Mouse (Mus musculus): ENCODE measurements around the gene Ror1.

The Ror1 gene

GRCm38 (mm10) chr4:100166871-100167270 lies 71.3 kb downstream of the Ror1 start:
- DNase-seq = no peak

DNA sequence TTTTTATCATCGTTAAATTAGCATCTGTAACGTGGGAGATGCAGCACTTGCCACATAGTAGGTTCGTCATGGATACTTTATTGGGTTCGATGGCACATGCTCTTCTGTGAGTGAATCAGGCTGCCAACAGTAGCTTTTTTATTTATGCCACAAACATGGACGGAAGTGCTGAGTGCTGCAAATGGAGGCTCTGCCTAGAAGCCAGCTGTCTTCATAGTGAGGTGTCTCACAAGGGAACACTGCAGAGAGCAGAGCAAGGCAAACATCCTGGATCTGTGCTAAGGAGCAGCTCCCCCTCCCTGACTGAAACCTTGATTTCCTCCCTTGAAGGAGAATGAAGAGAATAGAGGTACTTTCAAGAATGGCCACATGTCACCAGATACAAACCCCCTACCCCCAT lies 74.1 kb downstream of the Ror1 start:
- DNase-seq = no peak

DNA sequence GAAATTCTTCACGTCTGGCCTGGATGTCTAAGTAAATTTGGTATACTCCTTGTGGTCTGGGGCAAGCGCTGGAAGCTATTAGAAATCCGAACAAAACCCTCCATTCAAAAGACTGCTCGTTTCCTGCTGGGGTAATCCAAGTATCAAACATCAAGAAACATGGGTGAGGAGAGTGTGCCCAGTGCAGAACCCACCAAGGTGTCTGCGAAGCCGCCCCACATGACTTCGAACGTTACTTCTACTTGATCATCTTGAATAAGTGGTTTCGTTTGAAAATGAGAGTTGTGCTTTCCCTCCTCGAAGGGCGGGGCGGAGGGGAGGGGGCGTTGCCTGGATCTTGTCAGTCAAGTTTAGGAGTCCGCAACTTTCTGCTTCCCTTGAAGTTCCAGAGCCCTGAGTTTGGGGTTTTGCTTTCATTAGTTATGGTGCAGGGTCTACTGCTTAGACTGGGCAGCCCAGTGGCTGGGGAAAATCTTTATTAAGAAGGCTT lies 74.6 kb downstream of the Ror1 start:
- no peak for DNase-seq

GRCm38 (mm10) chr4:100170743-100171142 lies 75.2 kb downstream of the Ror1 start:
- DNase-seq = no peak

- DNase-seq = no peak
Observed at GRCm38 (mm10) chr4:100171483-100171898, 75.9 kb downstream of the Ror1 start.

GRCm38 (mm10) chr4:100175594-100175993 lies 80.0 kb downstream of the Ror1 start:
- no peak for DNase-seq

GRCm38 (mm10) chr4:100178316-100178715 lies 82.7 kb downstream of the Ror1 start:
- no peak for DNase-seq

- DNase-seq = no peak
Observed at GRCm38 (mm10) chr4:100181676-100182075, 86.1 kb downstream of the Ror1 start.

DNA sequence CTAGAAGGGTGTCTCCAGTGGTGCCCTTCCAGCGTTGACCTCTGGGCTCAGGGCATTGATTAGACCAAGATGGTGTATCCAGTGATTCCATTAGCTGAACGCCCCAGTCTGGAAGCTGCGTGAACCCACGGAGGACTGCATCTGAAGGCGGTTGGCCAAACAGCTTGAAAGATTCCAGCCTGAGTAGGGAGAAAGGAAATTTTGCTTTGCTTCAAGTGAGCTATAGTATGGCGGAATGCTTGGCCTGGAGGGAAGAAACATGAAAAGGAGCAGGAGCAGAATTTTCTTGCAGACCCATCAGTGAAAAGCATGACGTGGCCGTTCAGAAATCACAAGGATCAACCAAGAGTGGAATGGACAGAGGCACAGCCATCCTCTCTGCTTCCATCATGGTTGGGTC lies 91.2 kb downstream of the Ror1 start:
- DNase-seq = no peak

DNA sequence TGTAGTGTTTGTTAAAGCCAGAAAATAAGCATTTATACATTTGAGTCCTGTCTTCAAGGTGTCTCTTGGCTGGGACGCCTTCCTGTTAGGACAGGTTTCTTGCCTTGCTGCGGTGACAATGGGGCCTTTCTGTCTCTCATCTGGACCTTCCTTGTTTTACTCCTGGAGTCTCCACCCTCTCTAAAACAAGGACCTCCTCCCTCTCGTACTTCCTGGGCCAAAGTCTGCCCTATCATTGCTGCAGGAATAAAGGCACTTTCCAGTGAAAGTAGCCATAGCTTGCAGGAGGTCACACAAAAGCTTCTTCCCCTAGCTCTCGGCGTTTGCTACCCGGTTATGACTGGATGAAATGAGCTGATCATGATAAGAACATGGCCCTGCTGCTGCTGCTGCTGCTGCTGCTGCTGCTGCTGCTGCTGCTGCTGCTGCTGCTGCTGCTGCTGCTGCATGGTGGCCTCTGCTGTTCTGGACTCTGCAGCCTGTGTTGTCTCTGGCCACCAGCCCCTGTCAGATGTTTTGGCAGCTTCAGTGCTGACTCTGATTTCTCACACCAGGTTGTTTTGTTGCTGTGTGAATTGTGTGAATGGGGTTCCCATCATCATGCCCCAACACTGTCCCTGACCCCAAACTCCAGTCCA lies 92.1 kb downstream of the Ror1 start:
- DNase-seq = no peak

GRCm38 (mm10) chr4:100188201-100188699 lies 92.7 kb downstream of the Ror1 start:
- DNase-seq = no peak

- DNase-seq = no peak
Observed at GRCm38 (mm10) chr4:100191483-100191882, 95.9 kb downstream of the Ror1 start.

GRCm38 (mm10) chr4:100194136-100194535 lies 98.5 kb downstream of the Ror1 start:
- DNase-seq = no peak

- no peak for DNase-seq
Observed at GRCm38 (mm10) chr4:100196255-100196793, 100.7 kb downstream of the Ror1 start.

DNA sequence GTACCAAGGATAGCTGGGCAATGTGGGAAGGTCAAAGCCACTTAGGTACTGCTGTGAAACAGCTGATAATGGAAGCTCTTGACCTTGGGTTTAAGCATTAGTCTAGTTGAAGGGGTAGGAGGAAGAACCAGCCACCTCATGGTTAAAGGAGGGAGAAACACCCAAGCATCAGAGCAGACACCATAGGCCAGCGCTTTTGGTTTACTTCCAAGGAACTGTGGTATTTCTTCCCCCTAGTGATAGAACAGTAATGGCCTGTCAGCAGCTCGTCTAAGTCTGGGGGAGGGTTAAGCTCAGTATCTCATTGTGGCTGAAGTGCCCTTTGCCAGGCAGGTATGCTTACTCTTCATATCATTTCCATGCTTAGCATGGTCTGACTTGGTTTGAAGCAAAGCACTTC lies 102.7 kb downstream of the Ror1 start:
- no peak for DNase-seq

DNA sequence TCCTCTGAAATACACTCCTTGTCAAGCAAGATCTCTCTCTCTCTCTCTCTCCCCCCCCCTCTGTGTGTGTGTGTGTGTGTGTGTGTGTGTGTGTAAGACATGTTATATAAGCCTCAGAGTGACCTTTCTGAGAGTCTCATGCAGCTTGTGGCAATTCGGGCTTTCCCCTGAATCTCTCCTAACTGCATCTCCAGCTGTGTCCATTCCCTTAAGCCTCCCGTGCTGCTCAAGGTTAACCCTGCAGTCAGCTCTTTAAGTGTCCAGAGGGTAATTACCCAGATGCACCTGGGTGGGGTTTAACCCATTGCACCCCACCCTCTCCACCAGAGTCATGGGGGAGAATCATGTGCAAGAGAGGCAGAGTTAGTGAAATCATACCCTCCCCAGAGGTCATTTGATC lies 105.7 kb downstream of the Ror1 start:
- no peak for DNase-seq

GRCm38 (mm10) chr4:100203066-100203465 lies 107.5 kb downstream of the Ror1 start:
- DNase-seq = no peak

GRCm38 (mm10) chr4:100203688-100204087 lies 108.1 kb downstream of the Ror1 start:
- DNase-seq = no peak

DNA sequence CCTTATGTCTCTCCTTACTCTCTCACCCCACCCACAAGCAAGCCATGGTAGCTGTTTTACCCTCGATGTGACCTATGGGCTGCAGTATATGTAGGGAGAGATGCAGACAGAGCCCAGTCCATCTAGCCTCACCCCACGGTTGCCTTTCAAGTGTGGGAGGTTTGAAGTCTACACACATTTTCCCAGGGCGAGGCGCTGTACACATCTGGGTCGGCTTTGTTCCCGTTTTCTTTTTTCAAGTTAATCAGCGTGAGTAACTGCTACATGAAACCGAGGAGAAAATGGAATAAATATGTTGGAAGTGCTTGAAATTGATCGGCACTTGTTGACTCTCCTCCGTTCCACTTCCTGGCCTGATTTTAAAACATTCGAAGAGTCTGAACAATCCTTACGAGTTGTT lies 108.8 kb downstream of the Ror1 start:
- DNase-seq = no peak

GRCm38 (mm10) chr4:100208081-100208480 lies 112.5 kb downstream of the Ror1 start:
- DNase-seq = no peak

- DNase-seq = no peak
Observed at GRCm38 (mm10) chr4:100209106-100209505, 113.5 kb downstream of the Ror1 start.

DNA sequence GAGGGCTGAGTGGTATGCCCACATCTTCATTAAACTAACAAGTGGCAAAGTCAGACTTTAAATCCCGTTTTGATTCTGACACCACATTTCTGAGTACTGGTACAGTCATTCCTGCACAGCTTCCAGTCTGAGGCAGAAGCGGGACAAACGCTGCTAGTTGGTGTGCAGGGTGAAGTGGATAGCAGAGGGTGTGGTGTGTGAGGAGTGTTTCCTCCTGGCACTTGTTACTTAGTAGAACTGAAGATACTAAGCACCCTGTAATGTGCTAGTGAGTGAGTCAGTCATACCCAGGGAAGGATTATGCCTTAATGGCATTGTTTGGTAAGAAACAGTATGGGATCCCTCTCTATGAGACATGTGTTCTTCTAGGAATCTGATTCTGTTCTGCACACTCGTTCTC lies 115.7 kb downstream of the Ror1 start:
- no peak for DNase-seq

DNA sequence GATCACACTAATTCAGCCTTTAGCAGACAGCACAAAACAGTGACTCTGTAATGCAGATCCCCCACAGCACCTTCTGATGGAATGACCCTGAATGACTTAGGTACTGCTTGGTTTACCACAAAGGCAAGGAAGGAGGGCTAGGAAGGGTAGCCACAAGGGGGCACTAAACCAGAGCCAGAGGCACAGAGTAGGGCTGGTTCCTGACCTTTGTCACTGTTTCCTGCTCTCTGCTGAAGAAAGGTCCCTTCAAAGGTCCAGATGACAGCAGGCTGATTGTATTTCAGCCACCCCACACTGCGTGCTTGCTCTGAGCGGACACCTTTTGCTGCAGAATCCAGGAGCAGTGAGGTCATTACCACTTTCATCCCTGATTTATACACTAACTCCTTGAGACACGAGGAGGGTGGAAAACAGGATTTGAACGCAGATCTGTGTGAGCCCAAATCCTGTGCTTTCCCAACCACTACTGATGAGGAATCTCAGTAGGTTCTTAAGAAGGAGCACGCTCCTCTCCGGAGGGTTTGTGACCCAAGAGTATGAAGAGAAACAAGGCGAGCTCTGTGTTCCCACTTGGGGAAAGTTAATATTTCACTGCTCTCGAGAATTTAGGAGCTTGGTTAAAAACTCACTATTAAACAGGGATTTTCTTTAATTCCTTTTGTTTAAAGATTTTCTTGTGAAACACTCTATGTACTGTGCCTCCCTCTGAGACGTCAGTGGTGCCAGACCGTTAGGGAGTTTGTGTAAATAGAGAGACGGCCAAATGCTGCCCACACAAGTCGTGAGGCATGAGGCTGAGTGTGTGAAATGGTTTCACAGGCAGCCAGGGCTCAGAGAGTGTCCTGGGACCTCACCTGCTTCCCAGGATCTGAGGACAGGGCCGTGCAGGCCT lies 119.0 kb downstream of the Ror1 start:
- no peak for DNase-seq

DNA sequence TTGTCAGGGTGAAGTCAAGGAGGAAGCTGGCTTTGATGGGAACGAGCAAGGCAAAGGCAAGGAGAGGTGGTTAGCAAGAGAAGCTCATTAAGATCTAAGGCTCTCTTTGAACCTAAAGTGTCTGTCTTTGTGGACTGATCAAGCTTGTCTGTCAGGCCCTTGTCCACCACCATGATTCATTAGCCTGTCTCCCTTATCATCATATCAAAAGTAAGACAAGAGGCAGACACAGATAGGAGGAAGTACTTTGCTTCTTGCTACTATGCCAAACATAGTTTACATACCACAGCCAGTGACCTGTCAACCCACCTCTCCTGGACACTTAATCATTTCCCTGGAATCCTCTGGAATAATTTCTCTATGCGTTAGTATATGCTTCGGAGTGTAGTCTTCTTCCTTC lies 121.0 kb downstream of the Ror1 start:
- DNase-seq = no peak
